Mouse (Mus musculus): ENCODE measurements at regions not wholly inside any gene's neighbourhood (a gene's known extent, or its start where the extent isn't known, plus 50 kb on each side); places are given as distances from the start of the nearest gene placed in this dataset.
A peak's percentile ranks its signal among the peaks of the same experiment; 100 is the strongest.

- Histone ChIP-seq H3K4me2 (replicated peaks; ENCODE audit: low read depth) (no peak overlapping the region), H3K4me3 (ENCODE audit: low read depth, low read length) (no peak overlapping the region), H3K36me3 (ENCODE audit: control insufficient read depth, insufficient read depth) (no peaks in the 10 kb centered on the region), H3K9me3 (ENCODE audit: control insufficient read depth) (no peaks in the 10 kb centered on the region), H3K27me3 (replicated peaks; ENCODE audit: control insufficient read depth, insufficient read depth, low read length) (no peaks in the 10 kb centered on the region), H3K27ac (ENCODE audit: low read depth, low read length) (peak overlapping the region; percentile 28; the same call in 1 of the 2 replicates), H3K4me1 (replicated peaks; ENCODE audit: control insufficient read depth, insufficient read depth, low read length) (0 out of 2 replicates have a peak, but pooled peaks cover 3% of the 10 kb centered on the region), H3K9ac (ENCODE audit: low read depth, low read length) (no peak overlapping the region)
- no peak for ATAC-seq
- 79% methylated on average over 8 of the region's 8 CpGs for WGBS
- no peak for TF ChIP-seq CTCF (IDR thresholded peaks at IDR 0.05; ENCODE audit: low read depth)
Observed at GRCm38 (mm10) chr2:27599061-27599768, 77.0 kb upstream of the Rxra start.

- Histone ChIP-seq H3K4me2 (replicated peaks; ENCODE audit: low read depth) (no peak overlapping the region), H3K27me3 (replicated peaks; ENCODE audit: control insufficient read depth, insufficient read depth, low read length) (no peaks in the 10 kb centered on the region), H3K4me3 (ENCODE audit: low read depth, low read length) (no peak overlapping the region), H3K9me3 (ENCODE audit: control insufficient read depth) (no peaks in the 10 kb centered on the region), H3K36me3 (ENCODE audit: control insufficient read depth, insufficient read depth) (no peaks in the 10 kb centered on the region), H3K27ac (ENCODE audit: low read depth, low read length) (no peak overlapping the region), H3K4me1 (replicated peaks; ENCODE audit: control insufficient read depth, insufficient read depth, low read length) (0 out of 2 replicates have a peak, but pooled peaks cover 3% of the 10 kb centered on the region), H3K9ac (ENCODE audit: low read depth, low read length) (no peak overlapping the region)
- peak; percentile 42 for ATAC-seq
- 50% methylated on average over 4 of the region's 4 CpGs for WGBS
- no peak for TF ChIP-seq CTCF (IDR thresholded peaks at IDR 0.05; ENCODE audit: low read depth)
Observed at GRCm38 (mm10) chr2:27599769-27600167, 76.5 kb upstream of the Rxra start.

GRCm38 (mm10) chr2:27603333-27603732 is 72.9 kb upstream of the Rxra start:
- Histone ChIP-seq H3K4me3 (ENCODE audit: low read depth, low read length) (no peak overlapping the region), H3K9ac (ENCODE audit: low read depth, low read length) (no peak overlapping the region), H3K27ac (ENCODE audit: low read depth, low read length) (no peak overlapping the region), H3K27me3 (replicated peaks; ENCODE audit: control insufficient read depth, insufficient read depth, low read length) (no peaks in the 10 kb centered on the region), H3K4me1 (replicated peaks; ENCODE audit: control insufficient read depth, insufficient read depth, low read length) (0 out of 2 replicates have a peak, but pooled peaks cover 3% of the 10 kb centered on the region), H3K4me2 (replicated peaks; ENCODE audit: low read depth) (no peak overlapping the region), H3K36me3 (ENCODE audit: control insufficient read depth, insufficient read depth) (no peaks in the 10 kb centered on the region), H3K9me3 (ENCODE audit: control insufficient read depth) (no peaks in the 10 kb centered on the region)
- TF ChIP-seq CTCF (IDR thresholded peaks at IDR 0.05; ENCODE audit: low read depth), result no peak
- WGBS, result 83% methylated on average over 4 of the region's 4 CpGs
- ATAC-seq, result no peak

GRCm38 (mm10) chr2:27604588-27604987 is 71.7 kb upstream of the Rxra start:
- TF ChIP-seq CTCF (IDR thresholded peaks at IDR 0.05; ENCODE audit: low read depth), result no peak
- Histone ChIP-seq H3K4me1 (replicated peaks; ENCODE audit: control insufficient read depth, insufficient read depth, low read length) (no peaks in the 10 kb centered on the region), H3K9ac (ENCODE audit: low read depth, low read length) (no peak overlapping the region), H3K36me3 (ENCODE audit: control insufficient read depth, insufficient read depth) (no peaks in the 10 kb centered on the region), H3K9me3 (ENCODE audit: control insufficient read depth) (no peaks in the 10 kb centered on the region), H3K27me3 (replicated peaks; ENCODE audit: control insufficient read depth, insufficient read depth, low read length) (no peaks in the 10 kb centered on the region), H3K4me2 (replicated peaks; ENCODE audit: low read depth) (no peak overlapping the region), H3K4me3 (ENCODE audit: low read depth, low read length) (no peak overlapping the region), H3K27ac (ENCODE audit: low read depth, low read length) (no peak overlapping the region)
- WGBS, result 25% methylated on average over 3 of the region's 3 CpGs
- ATAC-seq, result no peak

- H3K9ac ChIP-seq (ENCODE audit: low read depth, low read length), result no peak overlapping the region
- ATAC-seq, result no peak
- H3K4me2 ChIP-seq (replicated peaks; ENCODE audit: low read depth), result no peak overlapping the region
- 60% methylated on average over 9 of the region's 9 CpGs for WGBS
- H3K36me3 ChIP-seq (ENCODE audit: control insufficient read depth, insufficient read depth), result no peaks in the 10 kb centered on the region
- no peaks in the 10 kb centered on the region for H3K27me3 ChIP-seq (replicated peaks; ENCODE audit: control insufficient read depth, insufficient read depth, low read length)
- no peak overlapping the region for H3K4me3 ChIP-seq (ENCODE audit: low read depth, low read length)
- H3K4me1 ChIP-seq (replicated peaks; ENCODE audit: control insufficient read depth, insufficient read depth, low read length), result no peaks in the 10 kb centered on the region
- no peak for TF ChIP-seq CTCF (IDR thresholded peaks at IDR 0.05; ENCODE audit: low read depth)
- H3K27ac ChIP-seq (ENCODE audit: low read depth, low read length), result no peak overlapping the region
- H3K9me3 ChIP-seq (ENCODE audit: control insufficient read depth), result no peaks in the 10 kb centered on the region
Observed at GRCm38 (mm10) chr2:27606816-27607215, 69.4 kb upstream of the Rxra start.

- no peak overlapping the region for H3K4me2 ChIP-seq (replicated peaks; ENCODE audit: low read depth)
- no peaks in the 10 kb centered on the region for H3K9me3 ChIP-seq (ENCODE audit: control insufficient read depth)
- H3K27ac ChIP-seq (ENCODE audit: low read depth, low read length), result no peak overlapping the region
- no peak for ATAC-seq
- 73% methylated on average over 3 of the region's 3 CpGs for WGBS
- H3K4me1 ChIP-seq (replicated peaks; ENCODE audit: control insufficient read depth, insufficient read depth, low read length), result peaks cover 5% of the 10 kb centered on the region; the same call in 1 of the 2 replicates
- no peak overlapping the region for H3K9ac ChIP-seq (ENCODE audit: low read depth, low read length)
- no peak for TF ChIP-seq CTCF (IDR thresholded peaks at IDR 0.05; ENCODE audit: low read depth)
- H3K27me3 ChIP-seq (replicated peaks; ENCODE audit: control insufficient read depth, insufficient read depth, low read length), result no peaks in the 10 kb centered on the region
- no peak overlapping the region for H3K4me3 ChIP-seq (ENCODE audit: low read depth, low read length)
- H3K36me3 ChIP-seq (ENCODE audit: control insufficient read depth, insufficient read depth), result no peaks in the 10 kb centered on the region
Observed at GRCm38 (mm10) chr2:27621741-27622140, 54.5 kb upstream of the Rxra start.
